Mouse (Mus musculus): ENCODE measurements around the gene Upk2. TPM values are rescaled to one million over a fixed set of nuclear protein-coding genes. Genes with fewer than 3 reads are reported as not detected.

The Upk2 gene
- polyA plus RNA-seq, 2 experiments: 0.40 to 0.91 TPM

GRCm38 (mm10) chr9:44487441-44487840 is 32.7 kb upstream of the Upk2 start:
- no peaks in the 10 kb centered on the region for H3K9me3 ChIP-seq (ENCODE audit: control insufficient read depth, low read length)
- no peak for TF ChIP-seq POLR2A (IDR thresholded peaks at IDR 0.05; ENCODE audit: borderline replicate concordance, extremely low read depth, insufficient read depth, insufficient read length)
- H3K4me1 ChIP-seq (ENCODE audit: control insufficient read depth, insufficient read depth, low read length): peaks cover 82% of the 10 kb centered on the region
- WGBS: 2% methylated on average over 7 of the region's 7 CpGs
- ATAC-seq (ENCODE audit: low FRiP score, low read depth) (no peak), DNase-seq (ENCODE audit: low spot score) (no peak)
- peak overlapping the region; percentile 83 for H3K27ac ChIP-seq (replicated peaks; ENCODE audit: low read depth, low read length)
- H3K4me2 ChIP-seq (replicated peaks; ENCODE audit: low read depth, low read length, severe bottlenecking): peak overlapping the region; percentile 69
- H3K4me3 ChIP-seq (replicated peaks; ENCODE audit: low read length): peak overlapping the region; percentile 97
- H3K36me3 ChIP-seq (ENCODE audit: control insufficient read depth, insufficient read depth, low read length): peaks cover 14% of the 10 kb centered on the region
- H3K9ac ChIP-seq (ENCODE audit: low read depth, low read length, severe bottlenecking): peak overlapping the region; percentile 56; the same call in 1 of the 2 replicates
- H3K27me3 ChIP-seq (ENCODE audit: control insufficient read depth, insufficient read depth, low read length): no peaks in the 10 kb centered on the region

GRCm38 (mm10) chr9:44486741-44487421 is 32.1 kb upstream of the Upk2 start:
- ATAC-seq (ENCODE audit: low FRiP score, low read depth) (no peak), DNase-seq (ENCODE audit: low spot score) (no peak)
- Histone ChIP-seq H3K27me3 (ENCODE audit: control insufficient read depth, insufficient read depth, low read length) (no peaks in the 10 kb centered on the region), H3K4me3 (replicated peaks; ENCODE audit: low read length) (peak overlapping the region; percentile 97), H3K36me3 (ENCODE audit: control insufficient read depth, insufficient read depth, low read length) (peaks cover 10% of the 10 kb centered on the region), H3K4me2 (replicated peaks; ENCODE audit: low read depth, low read length, severe bottlenecking) (peak overlapping the region; percentile 69), H3K27ac (replicated peaks; ENCODE audit: low read depth, low read length) (peak overlapping the region; percentile 83), H3K9me3 (ENCODE audit: control insufficient read depth, low read length) (no peaks in the 10 kb centered on the region), H3K4me1 (ENCODE audit: control insufficient read depth, insufficient read depth, low read length) (peaks cover 80% of the 10 kb centered on the region), H3K9ac (ENCODE audit: low read depth, low read length, severe bottlenecking) (peak overlapping the region; percentile 56)
- WGBS: 15% methylated on average over 15 of the region's 15 CpGs
- no peak for TF ChIP-seq POLR2A (IDR thresholded peaks at IDR 0.05; ENCODE audit: borderline replicate concordance, extremely low read depth, insufficient read depth, insufficient read length)

- H3K27ac ChIP-seq (replicated peaks; ENCODE audit: low read depth, low read length): peak overlapping the region; percentile 83
- no peak for DNase-seq (ENCODE audit: low spot score)
Observed at GRCm38 (mm10) chr9:44486335-44486734, 31.6 kb upstream of the Upk2 start.

GRCm38 (mm10) chr9:44485516-44486161 is 30.9 kb upstream of the Upk2 start:
- TF ChIP-seq POLR2A (IDR thresholded peaks at IDR 0.05; ENCODE audit: borderline replicate concordance, extremely low read depth, insufficient read depth, insufficient read length): no peak
- DNase-seq (ENCODE audit: low spot score) (no peak), ATAC-seq (ENCODE audit: low FRiP score, low read depth) (no peak)
- WGBS: 26% methylated on average over 14 of the region's 14 CpGs
- H3K9me3 ChIP-seq (ENCODE audit: control insufficient read depth, low read length): no peaks in the 10 kb centered on the region
- H3K9ac ChIP-seq (ENCODE audit: low read depth, low read length, severe bottlenecking): peak overlapping the region; percentile 56
- H3K4me1 ChIP-seq (ENCODE audit: control insufficient read depth, insufficient read depth, low read length): peaks cover 68% of the 10 kb centered on the region
- peak overlapping the region; percentile 69 for H3K4me2 ChIP-seq (replicated peaks; ENCODE audit: low read depth, low read length, severe bottlenecking)
- H3K27ac ChIP-seq (replicated peaks; ENCODE audit: low read depth, low read length): 0 out of 2 replicates have a peak overlapping the region, but pooled peaks have one; percentile 38
- H3K27me3 ChIP-seq (ENCODE audit: control insufficient read depth, insufficient read depth, low read length): no peaks in the 10 kb centered on the region
- H3K4me3 ChIP-seq (replicated peaks; ENCODE audit: low read length): peak overlapping the region; percentile 97
- H3K36me3 ChIP-seq (ENCODE audit: control insufficient read depth, insufficient read depth, low read length): 0 out of 2 replicates have a peak, but pooled peaks cover 4% of the 10 kb centered on the region

More at GRCm38 (mm10) chr9:44486335-44486734, 31.6 kb upstream of the Upk2 start:
- no peaks in the 10 kb centered on the region for H3K27me3 ChIP-seq (ENCODE audit: control insufficient read depth, insufficient read depth, low read length)
- H3K9ac ChIP-seq (ENCODE audit: low read depth, low read length, severe bottlenecking): peak overlapping the region; percentile 56
- ATAC-seq (ENCODE audit: low FRiP score, low read depth): no peak
- peak overlapping the region; percentile 97 for H3K4me3 ChIP-seq (replicated peaks; ENCODE audit: low read length)
- WGBS: 8% methylated on average over 3 of the region's 3 CpGs
- no peak for TF ChIP-seq POLR2A (IDR thresholded peaks at IDR 0.05; ENCODE audit: borderline replicate concordance, extremely low read depth, insufficient read depth, insufficient read length)
- no peaks in the 10 kb centered on the region for H3K9me3 ChIP-seq (ENCODE audit: control insufficient read depth, low read length)
- peaks cover 74% of the 10 kb centered on the region for H3K4me1 ChIP-seq (ENCODE audit: control insufficient read depth, insufficient read depth, low read length)
- H3K36me3 ChIP-seq (ENCODE audit: control insufficient read depth, insufficient read depth, low read length): peaks cover 5% of the 10 kb centered on the region; the same call in 1 of the 2 replicates
- peak overlapping the region; percentile 69 for H3K4me2 ChIP-seq (replicated peaks; ENCODE audit: low read depth, low read length, severe bottlenecking)

- Histone ChIP-seq H3K27ac (replicated peaks; ENCODE audit: low read depth, low read length) (no peak overlapping the region), H3K36me3 (ENCODE audit: control insufficient read depth, insufficient read depth, low read length) (0 out of 2 replicates have a peak, but pooled peaks cover 4% of the 10 kb centered on the region), H3K9me3 (ENCODE audit: control insufficient read depth, low read length) (no peaks in the 10 kb centered on the region), H3K4me1 (ENCODE audit: control insufficient read depth, insufficient read depth, low read length) (peaks cover 65% of the 10 kb centered on the region), H3K4me2 (replicated peaks; ENCODE audit: low read depth, low read length, severe bottlenecking) (peak overlapping the region; percentile 69), H3K9ac (ENCODE audit: low read depth, low read length, severe bottlenecking) (peak overlapping the region; percentile 56), H3K27me3 (ENCODE audit: control insufficient read depth, insufficient read depth, low read length) (no peaks in the 10 kb centered on the region), H3K4me3 (replicated peaks; ENCODE audit: low read length) (peak overlapping the region; percentile 97)
- 14% methylated on average over 6 of the region's 6 CpGs for WGBS
- DNase-seq (ENCODE audit: low spot score) (no peak), ATAC-seq (ENCODE audit: low FRiP score, low read depth) (no peak)
- no peak for TF ChIP-seq POLR2A (IDR thresholded peaks at IDR 0.05; ENCODE audit: borderline replicate concordance, extremely low read depth, insufficient read depth, insufficient read length)
Observed at GRCm38 (mm10) chr9:44485105-44485515, 30.3 kb upstream of the Upk2 start.
